16 mouse cellular contexts compared by ENCODE assay signal in genomic region chr10:91430281-91430680, GRCm38 (mm10).
DNase-seq lines count a peak whose midpoint lies in the region; ATAC-seq and TF ChIP-seq lines count a peak whose summit lies in the region.
"Had no signal": no experiment of that assay in that cellular context is flagged by ENCODE, and none has a peak within 500 bp of the region (broad histone marks: within the 10 kb centered on the region; RNA-seq: fewer than 3 reads in every experiment).

No protein-coding gene starts in this region.

- H3K4me3 ChIP-seq in kidney, postnatal 0 days (replicated peaks; ENCODE audit: low read depth, low read length), result no peak overlapping the region
- H3K4me3 ChIP-seq: forebrain, embryonic 10.5 days; hindbrain, embryonic 12.5 days; liver, embryonic 13.5 days; megakaryocyte, embryonic 14.5 days had no signal

- H3K27ac ChIP-seq in kidney, postnatal 0 days, result no peak overlapping the region
- H3K27ac ChIP-seq: forebrain, embryonic 10.5 days; hindbrain, embryonic 12.5 days; liver, embryonic 13.5 days had no signal

- peak overlapping the region; percentile 21; the same call in 1 of the 2 replicates for H3K4me2 ChIP-seq in kidney, postnatal 0 days (ENCODE audit: low read length)
- H3K4me2 ChIP-seq: hindbrain, embryonic 12.5 days; liver, embryonic 13.5 days had no signal

- H3K9ac ChIP-seq in kidney, postnatal 0 days (ENCODE audit: low read depth, low read length), result no peak overlapping the region
- H3K9ac ChIP-seq: hindbrain, embryonic 12.5 days; liver, embryonic 13.5 days had no signal

- H3K9me3 ChIP-seq in kidney, postnatal 0 days (replicated peaks; ENCODE audit: low read length), result no peaks in the 10 kb centered on the region
- H3K9me3 ChIP-seq: forebrain, embryonic 10.5 days; hindbrain, embryonic 12.5 days; liver, embryonic 13.5 days had no signal

- H3K4me1 ChIP-seq in kidney, postnatal 0 days (replicated peaks; ENCODE audit: insufficient read depth, low read length), result 0 out of 2 replicates have a peak, but pooled peaks cover 4% of the 10 kb centered on the region
- H3K4me1 ChIP-seq: hindbrain, embryonic 12.5 days; liver, embryonic 13.5 days; megakaryocyte, embryonic 14.5 days had no signal

- 21% methylated on average over 5 of the region's 5 CpGs for whole genome bisulfite sequencing in kidney, postnatal 0 days

- TF ChIP-seq CTCF in kidney, postnatal 0 days (IDR thresholded peaks at IDR 0.05; ENCODE audit: low read depth), result no peak

- ATAC-seq in kidney, postnatal 0 days (replicated peaks; ENCODE audit: low FRiP score, low read depth), result no peak
- no peak for ATAC-seq in activated CD4-positive, CD25-positive, alpha-beta regulatory T cell, adult 4 months

- H3K36me3 ChIP-seq in kidney, postnatal 0 days (ENCODE audit: insufficient read depth, low read length), result no peaks in the 10 kb centered on the region
- H3K36me3 ChIP-seq: forebrain, embryonic 10.5 days; hindbrain, embryonic 12.5 days; liver, embryonic 13.5 days had no signal

- DNase-seq in frontal cortex, postnatal 36 days (ENCODE audit: low spot score in 2 of 2), result peak; percentile 3 to 15
- DNase-seq in frontal cortex, postnatal 10 days (ENCODE audit: low spot score in 2 of 2), result no peak
- DNase-seq in kidney, postnatal 0 days (ENCODE audit: low spot score), result peak; percentile 20
- no peak for DNase-seq in kidney, postnatal 14 days
- DNase-seq in right cerebral cortex, adult 18-20 months, result peak; percentile 4
- DNase-seq in right cerebral cortex, postnatal 36 days (ENCODE audit: low spot score in 2 of 2), result no peak
- DNase-seq in yolk sac, embryonic 10.5 days (ENCODE audit: low spot score), result no peak
- DNase-seq: cerebellum, adult 18-20 months; gastrocnemius, postnatal 10 days; kidney, adult 9 months; liver, embryonic 13.5 days; right cerebral cortex, postnatal 14 days had no signal

- H3K27me3 ChIP-seq in kidney, postnatal 0 days (ENCODE audit: insufficient read depth, low read length), result no peaks in the 10 kb centered on the region
- H3K27me3 ChIP-seq: hindbrain, embryonic 12.5 days; liver, embryonic 13.5 days; megakaryocyte, embryonic 14.5 days had no signal

Comparison
In these comparisons a context has a peak if more than half of its experiments do, and no peak if none do; other contexts are left out.
1. DNase-seq: peak in frontal cortex, postnatal 36 days (2 of 2), kidney, postnatal 0 days (single experiment) and right cerebral cortex, adult 18-20 months (single experiment); none in frontal cortex, postnatal 10 days (0 of 2), kidney, postnatal 14 days (single experiment), right cerebral cortex, postnatal 36 days (0 of 2) and yolk sac, embryonic 10.5 days (single experiment).